Mouse (Mus musculus) midbrain, postnatal 0 days (tissue): ENCODE measurements around the gene Cpsf4l. TPM values are rescaled to one million over a fixed set of nuclear protein-coding genes. Genes with fewer than 3 reads are reported as not detected.
A peak's percentile ranks its signal among the peaks of the same experiment; 100 is the strongest.

ENCODE experiments used
- ATAC-seq: fragments of 200-750 bp; cut with Nextera tagmentation; 2 replicates; pipeline ENCODE4 v1.8.0; 2017; ENCODE audit warnings: moderate number of reproducible peaks, mild to moderate bottlenecking, moderate TSS enrichment, moderate library complexity; ENCODE audit not compliant: low FRiP score
- DNase-seq: peaks from one replicate; pipeline ENCODE4 v3.0.0-alpha.2; 2015; ENCODE audit warnings: low spot score
- H3K27ac ChIP-seq: fragments of 300-500 bp; sonication (generic); 2 replicates; pipeline ENCODE4 v1.5.1; 2014; ENCODE audit warnings: low read depth, mild to moderate bottlenecking, low read length, mixed read lengths
- H3K27me3 ChIP-seq: fragments of 300-500 bp; sonication (generic); 2 replicates; pipeline ENCODE4 v1.6.1; 2014; ENCODE audit warnings: low read length, control low read depth, mixed read lengths; ENCODE audit not compliant: insufficient read depth
- H3K36me3 ChIP-seq: fragments of 300-500 bp; sonication (generic); 2 replicates; pipeline ENCODE4 v1.6.1; 2014; ENCODE audit warnings: low read length, control low read depth, mixed read lengths; ENCODE audit not compliant: insufficient read depth
- H3K4me1 ChIP-seq: fragments of 300-500 bp; sonication (generic); 2 replicates; pipeline ENCODE4 v1.6.1; 2014; ENCODE audit warnings: mild to moderate bottlenecking, control low read depth, antibody characterized with exemption, low read length, mixed read lengths; ENCODE audit not compliant: insufficient read depth
- H3K4me2 ChIP-seq: fragments of 300-500 bp; sonication (generic); 2 replicates; pipeline ENCODE4 v1.6.1; 2014; ENCODE audit warnings: low read depth, mild to moderate bottlenecking, low read length, mixed read lengths; ENCODE audit not compliant: poor library complexity, severe bottlenecking
- H3K4me3 ChIP-seq: fragments of 300-500 bp; sonication (generic); 2 replicates; pipeline ENCODE4 v1.5.1; 2014; ENCODE audit warnings: low read depth, mild to moderate bottlenecking, low read length, moderate library complexity
- H3K9ac ChIP-seq: fragments of 300-500 bp; sonication (generic); replicated peaks from 2 replicates; pipeline ENCODE4 v1.6.1; 2014; ENCODE audit warnings: mild to moderate bottlenecking, low read length, moderate library complexity, mixed read lengths; ENCODE audit not compliant: poor library complexity, severe bottlenecking
- H3K9me3 ChIP-seq: fragments of 300-500 bp; sonication (generic); 2 replicates; pipeline ENCODE4 v1.6.1; 2016; ENCODE audit warnings: low read length, control low read depth
- CTCF ChIP-seq: IDR thresholded peaks from 2 replicates; pipeline ENCODE4 v1.5.1; 2016; ENCODE audit warnings: antibody characterized with exemption, mild to moderate bottlenecking
- WGBS: fragments of 180-500 bp; shearing (Covaris S2); extraction: QIAGEN DNeasy Blood & Tissue Kit; methylation state at CpG from one replicate; pipeline ENCODE4 v1.1.7; 2014; 5-methylcytosine and 5-hydroxymethylcytosine counted together
- polyA plus RNA-seq: library from polyadenylated mRNA; unstranded; fragments of >200 nt; fragmentation: Nextera tagmentation; extraction: Ambion mirVana; gene quantifications from 2 replicates; pipeline ENCODE4 v1.2.1, GENCODE M21; 2015
- total RNA-seq: library from RNA; depleted of rRNA; stranded (reverse); fragments of >200 nt; gene quantifications from 2 replicates; pipeline ENCODE4 v1.2.3, GENCODE M21; 2014

The Cpsf4l gene
- total and polyA plus RNA-seq, 2 experiments from 2014 or later = 0.20 to 0.22 TPM

- H3K4me2 ChIP-seq = no peak overlapping the region
- no peaks in the 10 kb centered on the region for H3K36me3 ChIP-seq
- no peaks in the 10 kb centered on the region for H3K9me3 ChIP-seq
- WGBS = 34% methylated on average over 15 of the region's 15 CpGs
- H3K4me3 ChIP-seq = no peak overlapping the region
- ATAC-seq (no peak), DNase-seq (no peak)
- H3K27me3 ChIP-seq = no peaks in the 10 kb centered on the region
- no peak overlapping the region for H3K27ac ChIP-seq
- H3K4me1 ChIP-seq = peaks cover 3% of the 10 kb centered on the region
- H3K9ac ChIP-seq = no peak overlapping the region
- no peak for TF ChIP-seq CTCF
Observed at GRCm38 (mm10) chr11:113709272-113709671, 545 bp downstream of the Cpsf4l start.

DNA sequence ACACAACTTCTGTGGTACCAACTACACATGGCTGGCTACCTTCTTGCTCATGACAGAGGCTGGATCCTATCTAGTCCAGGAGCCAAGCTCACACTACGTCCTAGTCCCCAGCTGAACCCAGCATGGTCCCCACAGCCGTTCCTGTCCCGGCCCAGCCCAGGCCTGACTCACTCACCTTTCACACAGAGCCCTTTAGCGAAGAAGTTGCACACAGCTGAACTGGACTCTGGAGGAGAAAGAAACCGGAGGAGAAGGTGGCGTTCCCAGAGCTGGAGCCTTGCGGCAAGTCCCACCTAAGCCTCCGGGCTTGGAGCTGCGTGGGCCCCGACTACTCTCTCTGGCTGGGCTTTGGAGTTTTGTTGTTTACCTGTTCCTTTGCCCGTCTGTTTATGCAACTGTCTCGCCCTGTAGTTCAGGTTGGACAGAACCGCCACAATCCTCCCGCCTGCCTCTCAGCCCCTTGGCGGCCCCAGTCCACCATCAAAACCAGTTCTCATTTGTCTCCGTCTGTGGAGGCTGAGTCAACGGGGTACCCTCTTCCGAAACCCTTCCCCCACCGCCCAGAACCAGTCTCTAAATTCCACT is 1.1 kb downstream of the Cpsf4l start:
- Histone ChIP-seq H3K4me3 (no peak overlapping the region), H3K27me3 (no peaks in the 10 kb centered on the region), H3K4me1 (peaks cover 3% of the 10 kb centered on the region), H3K27ac (no peak overlapping the region), H3K9me3 (no peaks in the 10 kb centered on the region), H3K4me2 (no peak overlapping the region), H3K9ac (no peak overlapping the region), H3K36me3 (no peaks in the 10 kb centered on the region)
- no peak for ATAC-seq
- no peak for DNase-seq
- TF ChIP-seq CTCF = no peak
- WGBS = 67% methylated on average over 19 of the region's 19 CpGs

- no peak for DNase-seq
- Histone ChIP-seq H3K4me1 (peaks cover 3% of the 10 kb centered on the region), H3K4me2 (no peak overlapping the region), H3K27me3 (no peaks in the 10 kb centered on the region), H3K27ac (no peak overlapping the region), H3K9ac (no peak overlapping the region), H3K4me3 (no peak overlapping the region), H3K9me3 (no peaks in the 10 kb centered on the region), H3K36me3 (no peaks in the 10 kb centered on the region)
- WGBS = 89% methylated on average over 15 of the region's 15 CpGs
- TF ChIP-seq CTCF = no peak
- ATAC-seq = no peak
Observed at GRCm38 (mm10) chr11:113705966-113706652, 3.7 kb downstream of the Cpsf4l start.

GRCm38 (mm10) chr11:113703758-113704157 is 6.1 kb downstream of the Cpsf4l start:
- no peaks in the 10 kb centered on the region for H3K9me3 ChIP-seq
- peak; percentile 62; the same call in 1 of the 2 replicates for ATAC-seq
- no peaks in the 10 kb centered on the region for H3K27me3 ChIP-seq
- peak; percentile 100 for TF ChIP-seq CTCF
- 31% methylated on average over 5 of the region's 5 CpGs for WGBS
- H3K9ac ChIP-seq = no peak overlapping the region
- H3K4me1 ChIP-seq = no peaks in the 10 kb centered on the region
- H3K4me3 ChIP-seq = no peak overlapping the region
- H3K27ac ChIP-seq = no peak overlapping the region
- no peak overlapping the region for H3K4me2 ChIP-seq
- no peaks in the 10 kb centered on the region for H3K36me3 ChIP-seq
- DNase-seq = peak; percentile 77

- H3K4me3 ChIP-seq = no peak overlapping the region
- DNase-seq = no peak
- WGBS = 87% methylated on average over 7 of the region's 7 CpGs
- H3K9ac ChIP-seq = no peak overlapping the region
- H3K4me1 ChIP-seq = no peaks in the 10 kb centered on the region
- no peaks in the 10 kb centered on the region for H3K27me3 ChIP-seq
- TF ChIP-seq CTCF = no peak
- H3K9me3 ChIP-seq = no peaks in the 10 kb centered on the region
- H3K36me3 ChIP-seq = peaks cover 10% of the 10 kb centered on the region; the same call in 1 of the 2 replicates
- H3K4me2 ChIP-seq = no peak overlapping the region
- H3K27ac ChIP-seq = no peak overlapping the region
- ATAC-seq = no peak
Observed at GRCm38 (mm10) chr11:113699643-113700042, 10.2 kb downstream of the Cpsf4l start.

DNA sequence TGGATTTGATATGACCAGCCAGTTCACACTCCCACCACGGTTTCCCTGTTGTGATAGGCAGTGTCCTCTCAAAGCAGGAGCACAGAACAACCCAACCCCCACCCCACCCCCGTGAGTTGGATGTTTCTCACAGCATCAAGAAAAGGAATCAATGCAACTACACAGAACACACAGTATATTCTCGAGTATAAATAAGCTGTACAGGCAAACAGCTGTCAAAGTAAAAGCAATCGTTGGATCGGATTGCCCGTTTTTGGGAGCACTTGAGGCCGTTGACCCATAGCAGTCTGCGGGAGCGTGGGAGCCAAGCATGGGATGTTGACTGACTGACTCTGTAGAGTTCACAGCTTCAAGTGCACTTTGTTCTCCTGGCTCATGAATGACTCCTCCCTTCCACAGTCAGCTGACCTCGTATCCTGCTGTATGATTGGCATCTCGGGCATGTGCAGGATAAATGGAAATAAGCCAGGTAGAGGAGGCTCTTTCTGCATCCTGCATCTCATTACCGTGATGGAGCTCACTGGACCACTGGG is 11.7 kb downstream of the Cpsf4l start:
- no peak overlapping the region for H3K4me2 ChIP-seq
- H3K27me3 ChIP-seq = no peaks in the 10 kb centered on the region
- 71% methylated on average over 12 of the region's 12 CpGs for WGBS
- H3K4me3 ChIP-seq = no peak overlapping the region
- H3K36me3 ChIP-seq = peaks cover 21% of the 10 kb centered on the region
- ATAC-seq (no peak), DNase-seq (no peak)
- H3K27ac ChIP-seq = no peak overlapping the region
- no peak for TF ChIP-seq CTCF
- H3K9ac ChIP-seq = no peak overlapping the region
- no peaks in the 10 kb centered on the region for H3K4me1 ChIP-seq
- H3K9me3 ChIP-seq = no peaks in the 10 kb centered on the region
